Mouse (Mus musculus) heart, postnatal 10 days (tissue): ENCODE measurements around the gene Gm49486. TPM values are rescaled to one million over a fixed set of nuclear protein-coding genes. Genes with fewer than 3 reads are reported as not detected.

ENCODE experiments used
- DNase-seq, 2 experiments: peaks; one replicate each; pipeline ENCODE4 v3.0.0; 2021
- intact Hi-C: fragments of 180-260 bp; cut with DNase I; formaldehyde crosslinking; loops from one replicate; pipeline ENCODE4 v1.15.1; 2025
- total RNA-seq, 2 experiments: library from RNA; stranded (reverse); gene quantifications; 2 replicates each; pipeline ENCODE4 v1.2.3; 2021

Gm49486 gene
- total RNA-seq, 2 experiments from 2014 or later, result 1.0 to 1.1 TPM

DNA sequence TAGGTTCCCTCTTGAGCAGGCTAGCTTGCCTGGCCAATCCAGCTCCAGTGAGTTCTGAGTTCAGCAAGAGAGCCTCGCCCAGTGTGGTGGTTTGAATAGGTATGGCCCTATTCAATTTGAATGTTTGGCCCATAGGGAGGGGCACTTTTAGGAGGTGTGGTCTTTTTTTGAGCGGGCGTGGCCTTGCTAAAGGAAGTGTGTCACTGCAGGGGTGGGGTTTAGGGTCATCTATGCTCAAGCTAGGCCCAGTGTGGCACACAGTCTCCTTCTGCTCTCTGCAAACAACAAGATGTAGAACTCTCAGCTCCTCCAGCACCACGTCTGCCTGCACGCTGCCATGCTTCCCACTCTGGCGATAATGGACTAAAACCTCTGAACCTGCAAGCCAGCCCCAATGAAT is 34.5 kb downstream of the Gm49486 start:
- intact Hi-C loops, result no loop called here
- no peak for DNase-seq

- no peak for DNase-seq
- intact Hi-C loops, result no loop called here
Observed at GRCm38 (mm10) chr15:79265384-79265783, 36.2 kb downstream of the Gm49486 start.

GRCm38 (mm10) chr15:79268521-79268920 is 39.3 kb downstream of the Gm49486 start:
- intact Hi-C loops, result no loop called here
- no peak for DNase-seq

DNA sequence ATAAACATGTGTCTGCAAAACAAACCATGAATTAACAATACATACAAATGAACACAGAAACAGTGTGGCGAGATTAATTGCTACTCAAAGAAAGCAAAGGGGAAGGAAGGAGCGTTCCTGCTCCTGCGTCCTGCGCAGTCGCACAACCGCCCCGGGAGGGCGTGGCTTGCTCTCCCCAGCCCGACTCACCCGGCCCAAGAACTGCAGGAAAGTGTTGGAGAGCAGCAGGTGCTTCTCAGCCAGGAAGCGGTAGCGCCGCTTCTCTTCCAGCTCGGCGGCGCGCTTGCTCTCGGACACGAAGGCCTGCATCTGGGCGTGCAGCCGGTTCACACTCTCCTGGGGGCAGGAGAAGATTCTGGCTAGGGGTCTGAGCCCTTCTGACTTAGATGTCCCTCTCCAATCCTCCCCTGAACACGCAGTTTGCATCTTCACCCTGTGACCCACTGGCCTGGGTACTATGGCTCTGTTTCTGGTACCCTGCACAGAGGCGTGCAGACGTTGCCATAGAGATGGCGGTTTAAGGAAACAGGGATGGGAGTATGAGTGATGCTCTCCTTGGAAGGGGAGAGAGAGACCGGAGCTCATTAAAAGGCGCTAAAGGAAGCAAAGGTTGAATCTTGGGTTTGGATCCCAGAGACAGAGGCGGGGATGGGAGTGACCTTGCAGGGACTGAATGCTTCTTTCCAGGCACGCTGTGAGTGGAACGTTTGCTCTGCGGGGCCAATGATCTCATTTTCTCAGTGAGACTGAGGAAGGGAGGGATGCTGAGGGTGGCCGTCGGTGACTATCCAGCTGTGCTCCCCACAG is 41.3 kb downstream of the Gm49486 start:
- intact Hi-C loops, result loop anchor here (5.0 kb wide), 1 partner anchor 77 kb away; the partner anchor contains the start of gene Maff
- peak; percentile 77 to 83 for DNase-seq

DNA sequence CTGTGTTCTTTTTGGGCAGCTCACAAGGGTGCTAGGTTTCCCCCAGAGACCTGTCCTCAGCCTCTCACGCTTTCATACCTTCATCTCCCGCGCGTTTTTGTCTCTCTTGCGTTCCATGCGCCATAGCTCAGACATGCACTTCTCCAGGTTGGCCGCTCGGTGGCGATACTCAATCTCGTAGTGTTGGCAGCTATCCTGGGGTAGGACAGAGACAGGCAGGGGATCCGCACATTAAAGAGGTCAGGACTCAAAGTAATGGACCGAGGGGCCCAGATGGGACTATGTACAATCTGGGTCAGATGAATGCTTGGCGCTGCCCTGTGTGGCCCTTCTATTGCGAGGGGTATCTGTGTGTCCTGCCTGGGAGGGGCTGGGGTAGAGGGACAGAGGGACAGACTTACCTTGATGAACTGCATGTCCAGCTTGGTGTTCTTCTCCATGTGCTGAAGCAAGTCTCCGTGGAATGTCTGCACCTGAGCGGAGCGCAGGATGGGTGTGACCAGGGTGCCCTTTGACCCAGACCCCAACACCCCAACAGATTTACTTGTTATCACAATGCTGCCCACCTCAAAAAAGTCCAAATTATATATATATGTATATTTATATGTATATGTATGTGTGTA is 42.0 kb downstream of the Gm49486 start:
- DNase-seq, result peak; percentile 53 to 73
- intact Hi-C loops, result loop anchor here (5.0 kb wide), 1 partner anchor 76 kb away; the partner anchor contains the start of gene Maff

DNA sequence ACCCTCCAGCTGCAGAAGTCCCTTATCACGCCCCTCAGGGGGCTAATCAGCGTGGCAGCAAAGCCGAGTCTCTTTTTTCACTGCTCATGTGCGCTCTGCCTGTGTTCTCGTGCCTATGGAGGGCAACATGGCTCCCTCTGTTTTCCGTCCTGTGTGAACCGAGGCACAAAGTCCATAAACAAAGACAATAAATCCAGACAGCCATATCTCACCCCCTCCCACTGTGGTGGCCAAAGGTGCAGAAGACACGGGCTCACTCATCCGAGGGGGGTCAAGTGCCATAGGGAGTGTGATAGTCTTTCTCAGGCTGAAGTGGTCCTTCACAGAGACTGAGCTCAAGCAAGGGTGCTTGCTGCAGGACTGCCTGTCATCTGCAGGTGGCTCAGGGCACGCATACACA is 43.8 kb downstream of the Gm49486 start:
- intact Hi-C loops, result loop anchor here (5.0 kb wide), 1 partner anchor 74 kb away; the partner anchor contains the start of gene Maff
- no peak for DNase-seq

- intact Hi-C loops, result no loop called here
- no peak for DNase-seq
Observed at GRCm38 (mm10) chr15:79277728-79278127, 48.5 kb downstream of the Gm49486 start.

- intact Hi-C loops, result loop anchor here (2.0 kb wide), 1 partner anchor 187 kb away; no protein-coding TSS in a partner anchor
- DNase-seq, result peak in 1 of 2 experiments; percentile 37
Observed at GRCm38 (mm10) chr15:79280209-79280608, 51.0 kb downstream of the Gm49486 start.

GRCm38 (mm10) chr15:79280850-79281249 is 51.7 kb downstream of the Gm49486 start:
- DNase-seq, result peak; percentile 31 to 38
- intact Hi-C loops, result loop anchor here (2.0 kb wide), 1 partner anchor 186 kb away; no protein-coding TSS in a partner anchor

DNA sequence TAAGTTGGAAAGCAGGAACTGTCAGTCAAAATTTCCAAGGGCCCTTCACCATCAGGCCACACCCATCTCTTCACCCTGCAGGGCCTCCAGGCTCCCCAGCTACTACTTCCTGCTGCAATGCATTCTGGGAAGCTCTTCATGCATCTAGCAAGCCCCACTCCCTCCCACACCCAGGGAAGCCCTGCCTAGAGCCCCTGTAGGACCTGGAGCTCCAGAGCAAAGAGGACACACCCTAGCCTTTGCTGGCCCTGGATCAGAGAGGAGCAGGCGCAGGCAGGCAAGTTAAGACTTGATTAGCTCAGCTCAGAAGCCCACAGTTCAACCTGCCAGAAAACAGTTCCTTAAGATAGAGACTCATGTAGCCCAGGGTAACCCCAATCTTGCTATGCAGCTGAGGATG is 52.2 kb downstream of the Gm49486 start:
- DNase-seq, result peak in 1 of 2 experiments; percentile 24
- intact Hi-C loops, result loop anchor here (2.0 kb wide), 1 partner anchor 185 kb away; no protein-coding TSS in a partner anchor

- no peak for DNase-seq
- intact Hi-C loops, result no loop called here
Observed at GRCm38 (mm10) chr15:79282434-79282833, 53.2 kb downstream of the Gm49486 start.

DNA sequence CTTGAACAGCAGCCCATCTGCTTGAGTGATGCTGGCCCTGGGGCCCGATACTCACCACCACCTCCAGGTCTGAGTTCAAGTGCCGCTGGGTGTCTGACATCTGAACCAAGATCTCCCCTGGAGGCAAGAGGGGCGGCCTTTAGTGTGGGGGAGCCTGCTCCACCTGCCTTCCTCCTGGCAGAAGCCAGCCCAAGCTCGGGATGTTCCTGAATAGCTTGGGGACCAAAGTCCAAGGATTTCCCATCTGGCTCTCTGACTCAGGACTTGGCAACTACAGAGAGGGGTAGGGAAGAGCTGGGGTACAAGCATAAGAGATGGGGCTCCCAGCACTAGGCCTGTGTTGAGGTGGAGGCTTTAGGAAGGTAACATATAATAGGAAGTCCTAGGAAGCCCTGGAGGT is 54.2 kb downstream of the Gm49486 start:
- intact Hi-C loops, result no loop called here
- no peak for DNase-seq

GRCm38 (mm10) chr15:79285399-79285798 is 56.2 kb downstream of the Gm49486 start, which contains the start of gene Baiap2l2:
Baiap2l2 (minus strand) TSS chr15:79285537.
- intact Hi-C loops, result no loop called here
- no peak for DNase-seq

DNA sequence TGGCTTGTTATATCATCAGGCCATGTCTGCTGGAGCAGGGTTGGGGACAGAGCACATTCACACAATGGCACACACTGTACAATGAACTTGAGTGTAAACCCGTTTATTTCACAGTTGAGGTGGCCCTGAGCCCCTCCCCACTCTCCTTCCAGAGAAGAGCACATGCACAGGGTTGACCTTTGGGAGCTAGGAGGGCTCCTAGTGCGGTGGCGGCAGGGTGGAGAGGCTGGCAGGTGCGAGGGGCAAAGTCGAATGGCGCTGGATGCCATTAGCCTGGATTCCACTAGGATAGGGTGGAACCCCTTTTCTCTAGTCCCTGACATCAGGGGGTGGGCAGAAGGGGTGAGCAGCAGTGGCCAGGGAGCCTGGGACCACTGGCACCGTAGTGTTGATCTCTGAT is 57.0 kb downstream of the Gm49486 start:
- intact Hi-C loops, result no loop called here
- no peak for DNase-seq

- no peak for DNase-seq
- intact Hi-C loops, result no loop called here
Observed at GRCm38 (mm10) chr15:79287091-79287490, 57.9 kb downstream of the Gm49486 start.

DNA sequence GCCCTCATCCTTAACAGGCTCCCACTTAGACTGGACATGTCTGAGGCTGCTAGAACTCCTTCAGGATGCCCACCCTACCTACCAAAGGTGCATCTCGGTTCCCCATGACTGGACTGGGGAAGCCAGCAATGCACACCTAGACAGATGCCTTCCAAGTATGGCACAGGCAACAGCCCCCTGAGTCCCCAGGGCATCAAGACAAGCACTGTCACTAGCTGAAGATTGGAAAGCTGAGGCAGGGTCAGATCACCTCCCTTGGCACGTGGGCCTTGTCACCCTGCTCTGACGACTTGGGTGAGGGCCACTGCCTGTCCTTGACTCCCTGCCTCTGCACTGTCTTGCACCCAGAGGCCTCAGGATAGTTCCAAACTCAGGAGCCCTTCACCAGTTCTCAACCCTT is 59.2 kb downstream of the Gm49486 start:
- no peak for DNase-seq
- intact Hi-C loops, result no loop called here

GRCm38 (mm10) chr15:79289441-79289840 is 60.2 kb downstream of the Gm49486 start:
- intact Hi-C loops, result no loop called here
- no peak for DNase-seq

GRCm38 (mm10) chr15:79290340-79290739 is 61.1 kb downstream of the Gm49486 start:
- no peak for DNase-seq
- intact Hi-C loops, result no loop called here

DNA sequence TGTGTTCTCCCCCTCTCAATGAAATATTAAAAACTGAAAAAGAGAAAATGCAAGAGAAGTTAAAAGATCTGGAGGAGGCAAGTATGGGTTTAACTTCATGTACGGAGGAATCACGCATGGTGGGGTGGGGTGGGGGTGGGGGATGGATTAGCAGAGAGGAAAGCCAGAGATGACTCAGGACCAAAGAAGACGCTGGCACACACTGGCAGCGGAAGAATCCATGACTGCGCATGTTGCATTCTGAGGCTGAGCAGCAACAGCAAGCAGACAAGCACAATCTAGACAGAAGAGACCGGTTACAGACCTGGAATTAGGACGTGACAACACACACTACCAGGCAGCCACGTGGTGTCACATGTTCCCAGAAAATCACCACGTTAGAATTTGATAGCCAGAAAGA is 63.6 kb downstream of the Gm49486 start:
- no peak for DNase-seq
- intact Hi-C loops, result no loop called here

DNA sequence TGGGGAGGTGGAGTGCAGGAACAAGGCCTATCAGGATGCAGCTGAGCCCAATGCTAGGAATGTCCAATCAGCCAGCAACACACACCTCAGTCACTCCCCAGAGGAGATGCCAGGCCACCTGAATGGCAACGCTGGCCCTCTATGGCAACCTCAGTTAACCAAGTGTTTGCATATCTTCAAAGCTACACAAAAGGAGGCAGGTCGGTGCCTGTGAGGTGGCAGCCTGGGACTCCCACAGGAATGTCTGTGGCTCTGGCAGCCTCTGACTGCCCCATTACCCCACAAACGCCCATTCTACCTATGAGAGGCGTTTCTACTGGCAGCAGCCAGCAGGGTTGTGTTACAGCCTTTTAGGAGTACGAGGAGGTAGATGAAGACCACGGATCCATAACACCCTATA is 69.4 kb downstream of the Gm49486 start:
- no peak for DNase-seq

GRCm38 (mm10) chr15:79299563-79300155 is 70.5 kb downstream of the Gm49486 start:
- intact Hi-C loops, result no loop called here

More for the DNA sequence above, 69.4 kb downstream of the Gm49486 start:
- intact Hi-C loops, result no loop called here

More at GRCm38 (mm10) chr15:79299563-79300155, 70.5 kb downstream of the Gm49486 start:
- DNase-seq, result no peak
